Mouse (Mus musculus): ENCODE data around the gene Sh2d7. TPM values are rescaled to one million over a fixed set of nuclear protein-coding genes. Genes with fewer than 3 reads are reported as not detected.
"Not testable (repeated sequence)": the region's sequence is repeated elsewhere in the genome, so short reads cannot be mapped to it uniquely, and the experiment has no call there.

Sh2d7 gene
- polyA plus RNA-seq, 1 experiment from 2014 or later, result not detected

DNA sequence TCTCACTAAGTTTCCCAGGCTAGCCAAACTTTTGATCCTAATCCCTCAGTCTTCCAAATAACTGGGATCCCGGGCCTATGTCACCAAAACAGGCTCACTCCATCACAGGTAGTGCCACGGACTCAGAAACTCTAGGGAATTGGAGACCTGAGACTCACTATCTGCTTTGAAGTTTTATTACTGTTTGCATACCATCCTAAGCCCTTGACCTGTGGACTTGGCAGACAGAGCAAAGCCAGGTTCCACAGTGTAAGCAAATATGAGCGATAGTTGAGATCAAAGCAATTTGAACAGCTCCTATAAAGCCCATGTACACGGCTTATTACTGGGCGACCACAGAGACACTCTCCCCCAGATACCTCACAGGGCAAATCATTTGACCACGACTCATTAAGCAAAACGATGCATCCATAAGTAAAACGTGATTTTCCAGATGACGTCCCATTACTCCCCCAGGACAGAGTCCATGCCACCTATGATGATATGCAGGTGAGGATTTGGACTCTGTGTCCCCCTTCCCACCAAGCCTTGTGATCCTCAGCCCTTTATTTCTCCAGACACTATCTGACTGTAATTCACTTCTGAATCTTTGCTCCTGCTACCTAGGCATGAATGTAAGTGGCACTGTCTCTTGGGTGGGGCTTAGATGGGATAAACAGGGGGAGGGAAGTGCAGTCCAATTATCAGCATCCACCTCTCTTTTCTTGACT lies 32.5 kb downstream of the Sh2d7 start:
- Histone ChIP-seq H3K4me3 (ENCODE audit: low read depth, low read length) (no peak overlapping the region), H3K27me3 (replicated peaks; ENCODE audit: control insufficient read depth, insufficient read depth, low read length) (no peaks in the 10 kb centered on the region), H3K27ac (ENCODE audit: low read depth, low read length) (no peak overlapping the region), H3K9ac (ENCODE audit: low read depth, low read length) (no peak overlapping the region), H3K9me3 (ENCODE audit: control insufficient read depth, low read length) (no peaks in the 10 kb centered on the region), H3K36me3 (ENCODE audit: control insufficient read depth, insufficient read depth, low read length) (no peaks in the 10 kb centered on the region), H3K4me1 (replicated peaks; ENCODE audit: control insufficient read depth, insufficient read depth, low read length) (peaks cover 4% of the 10 kb centered on the region; the same call in 1 of the 2 replicates), H3K4me2 (no peak overlapping the region)
- WGBS, result 64% methylated on average over 9 of the region's 9 CpGs
- DNase-seq (ENCODE audit: low spot score) (no peak), ATAC-seq (replicated peaks; ENCODE audit: low FRiP score) (no peak)

DNA sequence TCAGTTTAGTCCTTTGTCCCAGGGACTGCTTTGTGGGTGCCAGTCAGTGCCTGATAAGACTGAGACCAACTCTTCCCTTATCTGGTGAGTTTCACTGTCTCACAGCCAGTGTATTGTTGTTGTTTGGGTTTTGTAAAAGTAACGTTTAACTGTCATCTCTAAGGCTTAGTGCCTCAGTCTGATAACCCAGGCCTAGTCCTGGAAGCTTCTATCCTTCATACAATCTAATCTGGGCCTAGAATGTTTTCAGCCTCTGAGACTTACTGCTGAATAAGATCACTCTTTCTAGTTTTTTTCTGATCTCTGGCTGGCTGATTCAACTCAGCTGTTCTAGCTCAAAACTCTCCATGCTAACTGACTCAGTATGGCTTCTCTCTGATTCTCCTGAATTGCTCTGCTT lies 44.9 kb downstream of the Sh2d7 start:
- Histone ChIP-seq H3K4me3 (ENCODE audit: low read depth, low read length) (no peak overlapping the region), H3K4me2 (no peak overlapping the region), H3K9ac (ENCODE audit: low read depth, low read length) (no peak overlapping the region), H3K36me3 (ENCODE audit: control insufficient read depth, insufficient read depth, low read length) (no peaks in the 10 kb centered on the region), H3K27ac (ENCODE audit: low read depth, low read length) (peak overlapping the region; percentile 52), H3K9me3 (ENCODE audit: control insufficient read depth, low read length) (no peaks in the 10 kb centered on the region), H3K4me1 (replicated peaks; ENCODE audit: control insufficient read depth, insufficient read depth, low read length) (peaks cover 8% of the 10 kb centered on the region), H3K27me3 (replicated peaks; ENCODE audit: control insufficient read depth, insufficient read depth, low read length) (no peaks in the 10 kb centered on the region)
- no peak for DNase-seq (ENCODE audit: low spot score)
- ATAC-seq (replicated peaks; ENCODE audit: low FRiP score), result peak; percentile 72
- WGBS, result 33% methylated on average over 1 of the region's 1 CpGs

DNA sequence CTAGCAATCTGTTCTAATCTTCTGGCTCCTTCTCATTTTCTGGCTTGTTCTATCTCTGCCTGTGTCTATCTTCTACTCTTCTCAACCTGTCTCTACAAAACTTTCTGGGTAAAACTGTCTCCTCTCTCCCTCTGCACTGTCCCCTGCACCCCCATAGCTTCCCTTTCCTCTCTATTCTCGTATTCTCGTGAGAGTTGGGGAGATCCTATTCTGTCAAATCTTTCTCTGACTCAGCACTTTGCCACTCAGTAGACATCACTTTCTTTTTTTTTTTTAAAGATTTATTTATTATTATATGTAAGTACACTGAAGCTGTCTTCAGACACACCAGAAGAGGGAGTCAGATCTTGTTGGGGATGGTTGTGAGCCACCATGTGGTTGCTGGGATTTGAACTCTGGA lies 45.3 kb downstream of the Sh2d7 start:
- not testable (repeated sequence) for H3K4me1 ChIP-seq (replicated peaks; ENCODE audit: control insufficient read depth, insufficient read depth, low read length); H3K27me3 ChIP-seq (replicated peaks; ENCODE audit: control insufficient read depth, insufficient read depth, low read length); H3K36me3 ChIP-seq (ENCODE audit: control insufficient read depth, insufficient read depth, low read length); ATAC-seq (replicated peaks; ENCODE audit: low FRiP score); H3K4me3 ChIP-seq (ENCODE audit: low read depth, low read length); H3K9me3 ChIP-seq (ENCODE audit: control insufficient read depth, low read length); H3K9ac ChIP-seq (ENCODE audit: low read depth, low read length); H3K4me2 ChIP-seq; DNase-seq (ENCODE audit: low spot score)
- H3K27ac ChIP-seq (ENCODE audit: low read depth, low read length), result peak overlapping the region; percentile 52
- WGBS, result 63% methylated on average over 2 of the region's 2 CpGs

DNA sequence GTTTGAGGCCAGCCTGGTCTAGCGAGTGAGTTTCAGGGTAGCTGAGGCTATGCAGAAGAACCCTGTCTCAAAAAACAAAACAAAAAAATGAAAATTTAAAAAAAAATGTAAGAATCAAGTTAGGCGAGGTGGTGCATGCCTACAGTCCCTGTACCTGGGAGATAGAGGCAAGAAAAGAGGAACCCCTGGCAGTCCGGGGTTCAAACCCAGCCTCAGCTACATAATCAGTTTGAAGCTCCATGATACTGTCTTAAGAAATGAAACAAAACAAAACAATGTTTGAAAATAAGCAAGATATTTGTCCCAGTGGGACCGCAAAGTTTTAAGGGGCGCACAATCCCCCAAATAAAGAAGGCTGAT lies 47.0 kb downstream of the Sh2d7 start:
- H3K9ac ChIP-seq (ENCODE audit: low read depth, low read length), result no peak overlapping the region
- H3K27ac ChIP-seq (ENCODE audit: low read depth, low read length), result no peak overlapping the region; the same call in 1 of the 2 replicates
- ATAC-seq (replicated peaks; ENCODE audit: low FRiP score), result no peak

DNA sequence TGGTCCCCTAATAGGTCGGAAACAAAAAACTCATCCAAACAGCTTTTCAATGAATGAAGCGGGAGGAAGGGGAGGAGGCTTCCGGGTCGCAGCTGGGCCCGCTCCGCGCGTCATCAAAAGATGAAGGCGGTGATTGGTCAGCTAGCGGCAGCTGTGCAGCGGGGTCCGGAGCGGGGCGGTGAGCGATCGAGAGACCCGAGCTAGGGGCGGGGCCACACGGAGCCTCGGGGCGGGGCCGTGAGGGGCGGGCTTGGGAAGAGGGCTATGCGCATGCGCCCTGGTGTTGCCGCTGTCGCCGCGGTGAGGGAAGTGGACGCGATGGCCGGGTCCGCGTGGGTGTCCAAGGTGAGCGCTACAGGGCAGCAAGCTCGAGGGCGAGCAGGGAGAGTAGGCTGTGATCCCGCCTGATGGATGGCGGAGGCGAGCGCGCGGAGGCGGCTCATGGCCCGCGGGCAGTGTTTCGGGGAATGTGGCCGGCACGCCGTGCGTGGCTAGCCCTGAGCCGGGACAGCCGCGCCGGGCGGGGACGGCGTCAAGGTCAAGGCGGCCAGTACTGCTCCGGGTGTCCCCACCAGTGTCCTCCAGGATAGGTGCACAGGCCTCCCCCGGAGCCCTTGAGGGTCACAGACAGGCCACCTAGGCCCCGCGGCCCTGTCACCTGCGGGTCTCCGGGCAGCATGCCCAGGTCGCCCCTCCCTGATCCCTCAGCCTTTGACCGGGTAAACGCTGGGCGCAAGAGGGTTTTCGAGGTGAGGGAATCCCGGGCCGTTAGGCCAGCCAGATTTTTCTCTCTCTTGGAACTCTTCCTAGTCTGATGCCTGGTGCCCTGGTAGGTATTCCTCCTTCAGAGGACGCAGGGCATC lies 47.6 kb downstream of the Sh2d7 start, which contains the start of gene Idh3a:
Gene Idh3a (plus strand): TSS at position 136 of the 863 bp plus-strand sequence.
- Histone ChIP-seq H3K9ac (ENCODE audit: low read depth, low read length) (peak within 1 kb of the TSS; percentile 90), H3K4me3 (ENCODE audit: low read depth, low read length) (peak within 1 kb of the TSS; percentile 96), H3K4me1 (replicated peaks; ENCODE audit: control insufficient read depth, insufficient read depth, low read length) (peaks cover 8% of the 10 kb centered on the region), H3K9me3 (ENCODE audit: control insufficient read depth, low read length) (no peaks in the 10 kb centered on the region), H3K27ac (ENCODE audit: low read depth, low read length) (peak within 1 kb of the TSS; percentile 45), H3K4me2 (peak within 1 kb of the TSS; percentile 76), H3K27me3 (replicated peaks; ENCODE audit: control insufficient read depth, insufficient read depth, low read length) (no peaks in the 10 kb centered on the region), H3K36me3 (ENCODE audit: control insufficient read depth, insufficient read depth, low read length) (0 out of 2 replicates have a peak, but pooled peaks cover 5% of the 10 kb centered on the region)
- peak; percentile 96 for ATAC-seq (replicated peaks; ENCODE audit: low FRiP score)
- DNase-seq (ENCODE audit: low spot score), result peak; percentile 98
- WGBS, result under 1% methylated on average over 71 of the region's 73 CpGs

More for the DNA sequence above, 47.0 kb downstream of the Sh2d7 start:
- Histone ChIP-seq H3K27me3 (replicated peaks; ENCODE audit: control insufficient read depth, insufficient read depth, low read length) (no peaks in the 10 kb centered on the region), H3K4me2 (peak overlapping the region; percentile 66), H3K9me3 (ENCODE audit: control insufficient read depth, low read length) (no peaks in the 10 kb centered on the region), H3K4me3 (ENCODE audit: low read depth, low read length) (peak overlapping the region; percentile 96), H3K36me3 (ENCODE audit: control insufficient read depth, insufficient read depth, low read length) (0 out of 2 replicates have a peak, but pooled peaks cover 5% of the 10 kb centered on the region), H3K4me1 (replicated peaks; ENCODE audit: control insufficient read depth, insufficient read depth, low read length) (peaks cover 8% of the 10 kb centered on the region)
- DNase-seq (ENCODE audit: low spot score), result no peak
- 28% methylated on average over 5 of the region's 5 CpGs for WGBS

DNA sequence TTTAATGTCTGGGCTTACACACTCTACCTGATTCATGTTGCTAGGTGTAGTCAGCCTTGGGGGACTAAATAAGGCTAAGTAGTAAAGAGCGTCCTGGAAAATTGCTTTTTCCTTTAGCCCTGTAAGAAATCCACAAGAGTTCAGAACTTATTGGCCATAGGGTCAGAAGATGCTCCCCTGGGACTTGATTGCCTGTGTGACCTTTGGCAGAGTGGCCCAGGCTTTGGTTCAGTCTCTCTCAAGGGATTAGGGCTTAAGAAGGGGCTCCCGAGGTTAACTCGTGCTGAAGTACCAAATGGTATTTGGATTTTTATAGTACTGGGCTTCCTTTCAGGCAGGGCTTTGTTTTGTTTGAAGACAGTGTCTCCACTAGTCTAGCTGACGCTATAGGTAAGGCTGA lies 49.1 kb downstream of the Sh2d7 start:
- H3K36me3 ChIP-seq (ENCODE audit: control insufficient read depth, insufficient read depth, low read length), result peaks cover 16% of the 10 kb centered on the region
- ATAC-seq (replicated peaks; ENCODE audit: low FRiP score) (no peak), DNase-seq (ENCODE audit: low spot score) (no peak)
- H3K4me3 ChIP-seq (ENCODE audit: low read depth, low read length), result peak overlapping the region; percentile 96
- peaks cover 8% of the 10 kb centered on the region for H3K4me1 ChIP-seq (replicated peaks; ENCODE audit: control insufficient read depth, insufficient read depth, low read length)
- no peak overlapping the region for H3K9ac ChIP-seq (ENCODE audit: low read depth, low read length)
- WGBS, result 79% methylated on average over 4 of the region's 4 CpGs
- H3K27me3 ChIP-seq (replicated peaks; ENCODE audit: control insufficient read depth, insufficient read depth, low read length), result no peaks in the 10 kb centered on the region
- H3K4me2 ChIP-seq, result peak overlapping the region; percentile 76
- no peaks in the 10 kb centered on the region for H3K9me3 ChIP-seq (ENCODE audit: control insufficient read depth, low read length)
- no peak overlapping the region for H3K27ac ChIP-seq (ENCODE audit: low read depth, low read length)

DNA sequence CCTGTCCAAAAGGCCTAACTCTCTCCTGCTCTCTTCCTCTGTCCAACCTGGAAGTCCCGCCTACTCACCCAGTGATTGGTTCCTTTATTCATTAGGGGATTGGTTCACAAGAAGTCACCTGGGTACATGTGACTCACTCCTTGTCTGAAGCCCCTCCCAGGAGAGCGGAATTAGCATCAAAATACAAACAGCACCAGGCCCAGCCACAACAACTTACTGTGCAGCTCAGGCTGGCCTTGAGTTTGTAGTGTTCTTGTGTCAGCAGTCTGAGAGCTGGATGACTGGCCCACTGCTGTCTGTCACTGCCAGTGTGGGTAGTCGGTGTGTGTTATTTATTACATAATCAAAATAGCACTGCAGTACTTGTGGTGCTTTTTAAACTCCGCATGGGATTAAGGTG lies 54.9 kb downstream of the Sh2d7 start:
- not testable (repeated sequence) for H3K27me3 ChIP-seq (replicated peaks; ENCODE audit: control insufficient read depth, insufficient read depth, low read length); H3K9ac ChIP-seq (ENCODE audit: low read depth, low read length); H3K9me3 ChIP-seq (ENCODE audit: control insufficient read depth, low read length); H3K4me2 ChIP-seq; H3K4me1 ChIP-seq (replicated peaks; ENCODE audit: control insufficient read depth, insufficient read depth, low read length); H3K27ac ChIP-seq (ENCODE audit: low read depth, low read length); DNase-seq (ENCODE audit: low spot score); H3K4me3 ChIP-seq (ENCODE audit: low read depth, low read length); ATAC-seq (replicated peaks; ENCODE audit: low FRiP score)
- H3K36me3 ChIP-seq (ENCODE audit: control insufficient read depth, insufficient read depth, low read length), result peaks cover 50% of the 10 kb centered on the region
- 87% methylated on average over 4 of the region's 4 CpGs for WGBS
